Mouse (Mus musculus) neural tube, embryonic 14.5 days (tissue): ENCODE results near the gene Rab24. TPM values are rescaled to one million over a fixed set of nuclear protein-coding genes. Genes with fewer than 3 reads are reported as not detected.

ENCODE experiments used
- ATAC-seq: fragments of 200-750 bp; cut with Nextera tagmentation; 2 replicates; pipeline ENCODE4 v1.8.0; 2017; ENCODE audit warnings: low read depth, mild to moderate bottlenecking, moderate TSS enrichment, moderate library complexity
- H3K27ac ChIP-seq: fragments of 300-500 bp; sonication (generic); 2 replicates; pipeline ENCODE4 v1.5.1; 2014; ENCODE audit warnings: low read depth, mild to moderate bottlenecking, control low read depth, low read length, moderate library complexity, mixed read lengths
- H3K27me3 ChIP-seq: fragments of 300-500 bp; sonication (generic); 2 replicates; pipeline ENCODE4 v1.6.1; 2014; ENCODE audit warnings: low read length; ENCODE audit not compliant: control insufficient read depth, insufficient read depth
- H3K36me3 ChIP-seq: fragments of 300-500 bp; sonication (generic); 2 replicates; pipeline ENCODE4 v1.6.1; 2014; ENCODE audit warnings: low read length, mixed read lengths; ENCODE audit not compliant: control insufficient read depth, insufficient read depth
- H3K4me1 ChIP-seq: fragments of 300-500 bp; sonication (generic); 2 replicates; pipeline ENCODE4 v1.6.1; 2014; ENCODE audit warnings: low read length; ENCODE audit not compliant: control insufficient read depth, insufficient read depth
- H3K4me2 ChIP-seq: fragments of 300-500 bp; sonication (generic); 2 replicates; pipeline ENCODE4 v1.6.1; 2014; ENCODE audit warnings: mild to moderate bottlenecking, low read depth, low read length, control low read depth
- H3K4me3 ChIP-seq: fragments of 300-500 bp; sonication (generic); 2 replicates; pipeline ENCODE4 v1.5.1; 2014; ENCODE audit warnings: low read depth, low read length, control low read depth, mixed read lengths
- H3K9ac ChIP-seq: fragments of 300-500 bp; sonication (generic); replicated peaks from 2 replicates; pipeline ENCODE4 v1.6.1; 2014; ENCODE audit warnings: low read depth, mild to moderate bottlenecking, control low read depth, low read length, mixed read lengths
- H3K9me3 ChIP-seq: fragments of 300-500 bp; sonication (generic); 2 replicates; pipeline ENCODE4 v1.6.1; 2016; ENCODE audit warnings: low read length; ENCODE audit not compliant: control insufficient read depth
- WGBS: fragments of 180-500 bp; shearing (Covaris S2); extraction: QIAGEN DNeasy Blood & Tissue Kit; methylation state at CpG from one replicate; pipeline ENCODE4 v1.1.7; 2014; 5-methylcytosine and 5-hydroxymethylcytosine counted together
- polyA plus RNA-seq: library from polyadenylated mRNA; unstranded; fragments of >200 nt; fragmentation: Nextera tagmentation; extraction: Ambion mirVana; gene quantifications from 2 replicates; pipeline ENCODE4 v1.2.1, GENCODE M21; 2014

The Rab24 gene
- polyA plus RNA-seq, 1 experiment from 2014 or later, result 99.0 TPM

DNA sequence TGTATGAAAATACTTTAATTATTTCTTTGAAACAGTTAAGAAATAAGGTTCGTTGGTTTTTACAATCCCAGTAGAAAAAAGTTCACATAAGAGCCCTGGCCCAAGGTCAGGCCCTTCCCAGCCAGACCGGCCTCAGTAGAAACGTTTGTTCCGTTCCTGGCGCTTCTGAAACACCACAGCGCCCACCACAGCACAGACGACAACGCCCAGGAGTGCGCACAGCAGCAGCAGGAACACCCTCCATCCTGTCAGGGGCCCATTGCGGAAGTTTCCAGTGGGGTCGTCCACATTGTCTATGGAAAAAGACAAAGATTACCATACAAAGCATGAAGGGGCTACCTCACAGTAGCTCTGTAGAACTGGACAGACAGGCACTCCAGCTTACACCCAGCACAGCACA is 25.0 kb upstream of the Rab24 start:
- peaks cover 63% of the 10 kb centered on the region for H3K36me3 ChIP-seq
- H3K4me2 ChIP-seq, result no peak overlapping the region
- ATAC-seq, result no peak
- H3K4me1 ChIP-seq, result no peaks in the 10 kb centered on the region
- no peak overlapping the region for H3K27ac ChIP-seq
- no peak overlapping the region for H3K9ac ChIP-seq
- WGBS, result 91% methylated on average over 11 of the region's 11 CpGs
- no peaks in the 10 kb centered on the region for H3K9me3 ChIP-seq
- H3K4me3 ChIP-seq, result no peak overlapping the region
- no peaks in the 10 kb centered on the region for H3K27me3 ChIP-seq

DNA sequence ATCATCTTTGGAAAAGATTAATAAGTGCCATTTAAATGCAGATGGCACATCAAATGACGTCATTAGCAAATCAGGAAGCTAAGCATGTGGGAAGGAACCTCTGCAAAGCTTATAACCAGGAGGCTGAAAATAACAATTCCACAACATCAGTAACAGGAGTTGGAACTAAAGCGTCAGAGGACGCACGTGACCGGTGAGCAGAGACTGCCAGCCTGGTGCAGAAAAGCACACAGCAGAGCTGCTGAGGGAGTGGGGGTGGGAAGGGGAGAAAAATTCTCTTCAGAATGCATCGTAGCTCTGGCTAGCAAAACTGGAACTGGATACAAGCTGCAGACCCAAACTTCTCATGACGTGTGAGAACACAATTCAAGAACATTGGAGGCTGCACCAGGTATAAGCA is 22.5 kb upstream of the Rab24 start:
- Histone ChIP-seq H3K4me2 (no peak overlapping the region), H3K36me3 (peaks cover 46% of the 10 kb centered on the region), H3K9me3 (no peaks in the 10 kb centered on the region), H3K4me1 (no peaks in the 10 kb centered on the region), H3K27ac (no peak overlapping the region), H3K27me3 (no peaks in the 10 kb centered on the region), H3K9ac (no peak overlapping the region), H3K4me3 (no peak overlapping the region)
- 85% methylated on average over 7 of the region's 7 CpGs for WGBS
- ATAC-seq, result no peak

DNA sequence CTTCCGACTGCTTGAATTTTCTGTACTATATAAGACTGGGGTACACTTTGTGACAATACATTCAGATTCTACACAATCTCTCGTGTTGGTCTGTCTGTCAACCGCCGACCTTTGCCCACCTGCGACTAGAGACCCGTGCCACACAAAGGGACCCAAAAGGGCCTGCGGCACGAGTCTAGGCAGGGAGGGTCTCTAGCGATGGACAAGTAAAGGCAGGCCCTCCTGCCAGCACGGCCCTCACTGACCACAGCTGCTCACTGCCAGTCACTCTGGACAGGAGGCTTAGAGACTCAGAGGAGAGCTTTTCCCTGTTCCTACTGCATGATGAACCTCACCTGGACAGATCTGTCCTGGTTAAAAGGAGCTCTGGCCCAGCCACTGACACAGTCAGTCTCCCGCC is 20.7 kb upstream of the Rab24 start:
- H3K4me1 ChIP-seq, result no peaks in the 10 kb centered on the region
- H3K27ac ChIP-seq, result no peak overlapping the region
- H3K36me3 ChIP-seq, result peaks cover 29% of the 10 kb centered on the region
- 42% methylated on average over 11 of the region's 11 CpGs for WGBS
- H3K4me2 ChIP-seq, result no peak overlapping the region
- no peak for ATAC-seq
- no peaks in the 10 kb centered on the region for H3K27me3 ChIP-seq
- H3K4me3 ChIP-seq, result no peak overlapping the region
- H3K9ac ChIP-seq, result no peak overlapping the region
- H3K9me3 ChIP-seq, result no peaks in the 10 kb centered on the region

DNA sequence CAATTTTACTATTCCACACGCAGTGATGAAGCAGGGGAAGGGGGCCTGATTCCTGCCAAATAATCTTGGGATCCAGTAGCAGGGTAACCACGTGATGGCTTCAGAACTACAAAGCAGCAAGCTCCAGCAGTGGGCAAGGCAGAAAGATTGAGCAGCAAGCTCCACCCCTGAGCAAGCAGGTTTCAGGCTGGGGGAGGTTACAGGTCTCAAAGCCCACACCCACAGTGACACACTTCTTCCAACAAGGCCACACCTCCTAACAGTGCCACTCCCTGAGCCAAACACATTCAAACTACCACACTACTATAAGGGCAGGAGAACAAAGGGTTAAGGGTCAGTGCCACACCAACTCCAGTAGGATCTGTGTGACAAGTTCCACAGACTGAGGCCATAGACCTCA is 17.5 kb upstream of the Rab24 start:
- H3K36me3 ChIP-seq, result 0 out of 2 replicates have a peak, but pooled peaks cover 2% of the 10 kb centered on the region
- no peak overlapping the region for H3K4me3 ChIP-seq
- H3K4me2 ChIP-seq, result no peak overlapping the region
- H3K4me1 ChIP-seq, result no peaks in the 10 kb centered on the region
- no peak overlapping the region for H3K9ac ChIP-seq
- 33% methylated on average over 2 of the region's 2 CpGs for WGBS
- no peak for ATAC-seq
- no peaks in the 10 kb centered on the region for H3K27me3 ChIP-seq
- no peak overlapping the region for H3K27ac ChIP-seq
- H3K9me3 ChIP-seq, result no peaks in the 10 kb centered on the region

DNA sequence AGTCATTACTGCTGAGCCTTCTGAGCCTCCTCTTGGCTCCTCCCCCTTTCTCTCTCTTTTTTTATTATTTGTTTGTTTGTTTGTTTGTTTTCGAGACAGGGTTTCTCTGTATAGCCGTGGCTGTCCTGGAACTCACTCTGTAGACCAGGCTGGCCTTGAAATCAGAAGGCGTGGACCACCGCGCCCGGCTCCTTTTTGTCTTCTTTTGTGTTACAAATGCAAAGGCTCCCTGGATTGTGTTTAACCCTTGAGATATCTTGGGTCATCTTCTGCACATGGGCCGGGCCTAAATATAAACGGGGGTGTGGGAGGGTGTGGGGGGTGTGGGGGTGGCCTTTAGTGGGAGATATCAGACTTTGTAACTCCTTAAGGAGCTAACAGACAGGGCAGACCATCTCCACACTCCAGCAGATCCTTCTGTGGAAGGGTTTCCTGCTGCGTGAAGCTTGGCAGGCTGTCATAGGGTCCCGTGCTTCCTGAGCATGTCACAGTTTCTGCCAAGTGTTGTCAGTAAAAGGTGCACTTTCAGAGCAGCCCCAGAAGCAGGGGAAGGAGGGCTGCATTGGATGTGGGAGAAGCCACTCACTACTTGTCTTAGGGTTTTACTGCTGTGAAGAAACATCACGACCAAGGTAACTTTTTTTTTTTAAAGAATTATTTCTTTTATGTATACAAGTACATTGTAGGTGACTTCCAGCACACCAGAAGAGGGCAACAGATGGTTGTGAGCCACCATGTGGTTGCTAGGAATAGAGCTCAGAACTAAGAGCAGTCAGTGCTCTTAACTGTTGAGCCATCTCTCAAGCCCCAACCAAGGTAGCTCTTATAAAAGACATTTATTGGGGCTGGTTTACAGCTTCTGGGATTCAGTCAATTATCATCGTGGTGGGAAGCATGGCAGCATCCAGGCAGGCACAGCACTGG is 16.6 kb upstream of the Rab24 start:
- Histone ChIP-seq H3K27ac (no peak overlapping the region), H3K9me3 (no peaks in the 10 kb centered on the region), H3K27me3 (no peaks in the 10 kb centered on the region), H3K9ac (no peak overlapping the region), H3K36me3 (no peaks in the 10 kb centered on the region), H3K4me2 (no peak overlapping the region), H3K4me3 (no peak overlapping the region), H3K4me1 (no peaks in the 10 kb centered on the region)
- 65% methylated on average over 12 of the region's 12 CpGs for WGBS
- ATAC-seq, result no peak

DNA sequence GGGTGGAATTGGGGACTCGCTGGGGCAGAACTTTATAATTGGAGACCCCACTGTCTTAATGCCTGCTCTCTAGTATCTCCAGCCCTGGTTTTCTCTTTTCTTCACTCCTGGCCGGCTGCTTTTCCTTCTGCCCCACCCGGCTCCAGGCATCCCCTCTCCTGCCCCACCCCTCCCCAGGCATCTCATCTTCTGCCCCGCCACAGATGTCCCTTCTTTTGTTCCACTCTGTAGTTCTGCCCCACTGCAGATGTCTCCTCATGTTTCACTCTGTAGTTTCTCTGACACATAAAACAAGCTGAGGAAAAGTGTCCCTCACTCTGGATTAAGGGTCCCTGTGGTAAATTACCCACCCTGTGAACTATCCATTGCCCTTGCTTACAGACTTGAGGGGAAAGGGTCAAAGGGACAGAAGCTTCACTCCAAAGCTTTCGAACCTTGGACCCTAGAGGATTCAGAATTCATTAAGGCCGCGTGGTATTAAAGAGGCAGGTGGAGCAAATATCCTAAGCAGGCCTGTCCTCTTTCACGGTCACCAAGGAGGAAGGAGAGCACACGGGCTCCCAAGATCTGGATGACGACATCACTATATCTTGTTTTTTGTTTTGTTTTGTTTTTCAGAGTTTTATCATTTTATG is 15.7 kb upstream of the Rab24 start:
- Histone ChIP-seq H3K36me3 (no peaks in the 10 kb centered on the region), H3K9me3 (no peaks in the 10 kb centered on the region), H3K4me2 (no peak overlapping the region), H3K27me3 (no peaks in the 10 kb centered on the region), H3K4me3 (no peak overlapping the region), H3K9ac (no peak overlapping the region), H3K4me1 (no peaks in the 10 kb centered on the region), H3K27ac (no peak overlapping the region)
- 68% methylated on average over 10 of the region's 10 CpGs for WGBS
- no peak for ATAC-seq

DNA sequence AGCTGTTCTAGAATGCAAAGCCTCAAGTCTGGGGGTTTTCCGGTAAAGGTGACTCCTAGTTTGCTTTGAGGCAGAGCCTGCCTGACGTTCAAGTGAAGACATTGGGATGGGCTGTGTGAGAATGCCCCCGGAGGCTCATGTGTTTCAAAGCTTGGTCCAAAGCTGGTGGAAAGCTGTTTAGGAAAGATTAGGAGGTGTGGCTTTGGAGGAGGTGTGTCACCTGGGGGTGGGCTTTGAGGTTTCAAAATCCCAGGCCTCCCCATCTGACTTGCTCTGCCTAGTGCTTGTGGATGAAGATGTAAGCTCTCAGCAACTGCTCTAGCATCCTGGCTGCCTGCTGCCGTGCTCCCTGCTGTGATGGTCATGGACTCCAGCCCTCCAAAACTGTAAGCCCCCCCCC is 14.0 kb upstream of the Rab24 start:
- no peaks in the 10 kb centered on the region for H3K36me3 ChIP-seq

DNA sequence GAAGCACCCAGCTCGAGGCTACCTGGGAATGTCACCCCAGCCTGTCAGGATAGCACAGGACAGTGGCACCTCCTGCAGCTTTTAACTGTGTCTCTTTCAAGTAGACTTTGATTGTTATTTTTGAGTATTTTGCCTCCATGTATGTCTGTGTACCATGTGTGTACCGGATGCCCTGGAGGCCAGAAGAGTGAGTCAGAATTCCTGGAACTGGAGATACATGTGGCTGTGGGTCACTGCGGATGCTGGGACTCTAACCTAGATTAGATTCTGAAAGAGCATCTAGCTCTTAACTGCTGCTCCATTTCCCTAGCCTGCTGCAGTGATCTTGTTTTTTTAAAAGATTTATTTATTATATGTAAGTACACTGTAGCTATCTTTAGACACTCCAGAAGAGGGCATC is 10.6 kb upstream of the Rab24 start:
- Histone ChIP-seq H3K4me3 (no peak overlapping the region), H3K27ac (no peak overlapping the region), H3K9me3 (no peaks in the 10 kb centered on the region), H3K27me3 (no peaks in the 10 kb centered on the region), H3K4me2 (no peak overlapping the region), H3K4me1 (peaks cover 12% of the 10 kb centered on the region; the same call in 1 of the 2 replicates), H3K9ac (no peak overlapping the region), H3K36me3 (no peaks in the 10 kb centered on the region)
- no peak for ATAC-seq
- 88% methylated on average over 3 of the region's 3 CpGs for WGBS

More for the DNA sequence above, 14.0 kb upstream of the Rab24 start:
- ATAC-seq, result no peak
- Histone ChIP-seq H3K27me3 (no peaks in the 10 kb centered on the region), H3K9me3 (no peaks in the 10 kb centered on the region), H3K27ac (no peak overlapping the region), H3K9ac (no peak overlapping the region), H3K4me2 (no peak overlapping the region), H3K4me1 (no peaks in the 10 kb centered on the region), H3K4me3 (no peak overlapping the region)
- 88% methylated on average over 4 of the region's 4 CpGs for WGBS
